Mouse (Mus musculus): ENCODE results near the gene Gm3776.
"Not testable (repeated sequence)": the region's sequence is repeated elsewhere in the genome, so short reads cannot be mapped to it uniquely, and the experiment has no call there.

DNA sequence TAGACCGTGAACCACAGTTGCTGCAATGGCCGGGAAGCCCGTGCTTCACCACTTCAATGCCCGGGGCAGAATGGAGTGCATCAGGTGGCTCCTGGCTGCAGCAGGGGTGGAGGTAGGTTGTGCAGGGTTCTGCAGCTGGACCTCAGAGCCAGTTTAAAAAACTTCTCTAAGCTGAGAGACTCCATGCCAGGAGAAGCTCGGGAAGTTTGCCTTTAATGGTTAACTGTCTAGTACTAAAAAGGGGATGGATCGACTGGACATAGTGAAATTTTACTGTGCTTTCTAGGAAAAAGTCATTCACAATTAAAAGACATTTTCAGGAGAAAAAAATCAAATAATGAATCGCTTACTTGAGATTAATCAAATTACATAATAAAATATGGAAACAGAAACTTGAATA is 37.9 kb downstream of the Gm3776 start:
- not testable (repeated sequence) for TF ChIP-seq CTCF (IDR thresholded peaks at IDR 0.05; ENCODE audit: control insufficient read depth, insufficient read depth, insufficient replicate concordance, low read depth, low read length); POLR2A (IDR thresholded peaks at IDR 0.05; ENCODE audit: control insufficient read depth, low read depth, low read length)

Measured in testis, adult 2 months (tissue).